Mouse (Mus musculus): ENCODE measurements around the gene Kcnn1. TPM values are rescaled to one million over a fixed set of nuclear protein-coding genes. Genes with fewer than 3 reads are reported as not detected.
"Not testable (repeated sequence)": the region's sequence is repeated elsewhere in the genome, so short reads cannot be mapped to it uniquely, and the experiment has no call there.

The Kcnn1 gene
- total RNA-seq, 2 experiments from 2014 or later: 0.33 TPM; not detected in 1

GRCm38 (mm10) chr8:70843214-70843773, 19.8 kb downstream of the Kcnn1 start:
- no peak for ATAC-seq (ENCODE audit: poor library complexity, severe bottlenecking)

GRCm38 (mm10) chr8:70842484-70842883, 20.6 kb downstream of the Kcnn1 start:
- ATAC-seq (ENCODE audit: poor library complexity, severe bottlenecking): no peak

GRCm38 (mm10) chr8:70841147-70842072, 21.6 kb downstream of the Kcnn1 start:
- ATAC-seq (ENCODE audit: poor library complexity, severe bottlenecking): peak; percentile 37

- no peak for ATAC-seq (ENCODE audit: poor library complexity, severe bottlenecking)
These were observed 22.5 kb downstream of the Kcnn1 start for GRCm38 (mm10) chr8:70840590-70840989.

GRCm38 (mm10) chr8:70839408-70840351, 23.4 kb downstream of the Kcnn1 start, which contains the start of gene Arrdc2:
Gene Arrdc2, minus strand, starts transcription at chr8:70839720.
- ATAC-seq (ENCODE audit: poor library complexity, severe bottlenecking): peak; percentile 80

- ATAC-seq (ENCODE audit: poor library complexity, severe bottlenecking): peak; percentile 21
These were observed 24.2 kb downstream of the Kcnn1 start for GRCm38 (mm10) chr8:70838654-70839407.

GRCm38 (mm10) chr8:70836666-70837065, 26.4 kb downstream of the Kcnn1 start:
- ATAC-seq (ENCODE audit: poor library complexity, severe bottlenecking): no peak

- no peak for ATAC-seq (ENCODE audit: poor library complexity, severe bottlenecking)
These were observed 29.0 kb downstream of the Kcnn1 start for GRCm38 (mm10) chr8:70834071-70834470.

- ATAC-seq (ENCODE audit: poor library complexity, severe bottlenecking): no peak
These were observed 29.5 kb downstream of the Kcnn1 start for GRCm38 (mm10) chr8:70833520-70833919.

GRCm38 (mm10) chr8:70833018-70833482, 30.0 kb downstream of the Kcnn1 start:
- peak; percentile 80 for ATAC-seq (ENCODE audit: poor library complexity, severe bottlenecking)

GRCm38 (mm10) chr8:70832371-70832770, 30.7 kb downstream of the Kcnn1 start:
- no peak for ATAC-seq (ENCODE audit: poor library complexity, severe bottlenecking)

GRCm38 (mm10) chr8:70831517-70831916, 31.5 kb downstream of the Kcnn1 start:
- ATAC-seq (ENCODE audit: poor library complexity, severe bottlenecking): no peak

- ATAC-seq (ENCODE audit: poor library complexity, severe bottlenecking): no peak
These were observed 35.3 kb downstream of the Kcnn1 start for GRCm38 (mm10) chr8:70827796-70828195.

GRCm38 (mm10) chr8:70827010-70827409, 36.0 kb downstream of the Kcnn1 start:
- ATAC-seq (ENCODE audit: poor library complexity, severe bottlenecking): no peak

GRCm38 (mm10) chr8:70825816-70826215, 37.2 kb downstream of the Kcnn1 start:
- no peak for ATAC-seq (ENCODE audit: poor library complexity, severe bottlenecking)

GRCm38 (mm10) chr8:70823802-70824201, 39.3 kb downstream of the Kcnn1 start:
- ATAC-seq (ENCODE audit: poor library complexity, severe bottlenecking): no peak

- not testable (repeated sequence) for ATAC-seq (ENCODE audit: poor library complexity, severe bottlenecking)
These were observed 40.5 kb downstream of the Kcnn1 start for GRCm38 (mm10) chr8:70822594-70822993.

- no peak for ATAC-seq (ENCODE audit: poor library complexity, severe bottlenecking)
These were observed 41.1 kb downstream of the Kcnn1 start for GRCm38 (mm10) chr8:70821992-70822391.

GRCm38 (mm10) chr8:70821399-70821962, 41.6 kb downstream of the Kcnn1 start:
- peak; percentile 97 for ATAC-seq (ENCODE audit: poor library complexity, severe bottlenecking)
